Mouse (Mus musculus) kidney, embryonic 14.5 days (tissue): ENCODE results near the gene Nepro. TPM values are rescaled to one million over a fixed set of nuclear protein-coding genes. Genes with fewer than 3 reads are reported as not detected.
A peak's percentile ranks its signal among the peaks of the same experiment; 100 is the strongest.

ENCODE experiments used
- ATAC-seq: fragments of 200-750 bp; cut with Nextera tagmentation; 2 replicates; pipeline ENCODE4 v1.8.0; 2017; ENCODE audit warnings: moderate number of reproducible peaks, mild to moderate bottlenecking, moderate TSS enrichment, moderate library complexity; ENCODE audit not compliant: low FRiP score, low TSS enrichment
- H3K27ac ChIP-seq: fragments of 300-500 bp; sonication (generic); 2 replicates; pipeline ENCODE4 v1.5.1; 2014; ENCODE audit warnings: low read depth, mild to moderate bottlenecking, low read length, moderate library complexity, mixed read lengths
- H3K27me3 ChIP-seq: fragments of 300-500 bp; sonication (generic); 2 replicates; pipeline ENCODE4 v1.6.1; 2014; ENCODE audit warnings: mild to moderate bottlenecking, low read length; ENCODE audit not compliant: control insufficient read depth, insufficient read depth
- H3K36me3 ChIP-seq: fragments of 300-500 bp; sonication (generic); 2 replicates; pipeline ENCODE4 v1.6.1; 2014; ENCODE audit warnings: low read length, mixed read lengths; ENCODE audit not compliant: control insufficient read depth, insufficient read depth
- H3K4me1 ChIP-seq: fragments of 300-500 bp; sonication (generic); 2 replicates; pipeline ENCODE4 v1.6.1; 2014; ENCODE audit warnings: low read length, mixed read lengths; ENCODE audit not compliant: control insufficient read depth, insufficient read depth
- H3K4me2 ChIP-seq: fragments of 300-500 bp; sonication (generic); replicated peaks from 2 replicates; pipeline ENCODE4 v1.6.1; 2014; ENCODE audit warnings: low read depth, mild to moderate bottlenecking, low read length
- H3K4me3 ChIP-seq: fragments of 300-500 bp; sonication (generic); 2 replicates; pipeline ENCODE4 v1.5.1; 2014; ENCODE audit warnings: mild to moderate bottlenecking, low read length
- H3K9ac ChIP-seq: fragments of 300-500 bp; sonication (generic); 2 replicates; pipeline ENCODE4 v1.6.1; 2014; ENCODE audit warnings: low read depth, mild to moderate bottlenecking, low read length, moderate library complexity
- H3K9me3 ChIP-seq: fragments of 300-500 bp; sonication (generic); 2 replicates; pipeline ENCODE4 v1.6.1; 2016; ENCODE audit warnings: low read length; ENCODE audit not compliant: control insufficient read depth
- WGBS: fragments of 180-500 bp; shearing (Covaris S2); extraction: QIAGEN DNeasy Blood & Tissue Kit; methylation state at CpG from one replicate; pipeline ENCODE4 v1.1.7; 2014; 5-methylcytosine and 5-hydroxymethylcytosine counted together
- polyA plus RNA-seq: library from polyadenylated mRNA; unstranded; fragments of >200 nt; fragmentation: Nextera tagmentation; extraction: Ambion mirVana; gene quantifications from 2 replicates; pipeline ENCODE4 v1.2.1, GENCODE M21; 2014

Gene Nepro
- polyA plus RNA-seq, 1 experiment from 2014 or later, result 11.8 TPM

DNA sequence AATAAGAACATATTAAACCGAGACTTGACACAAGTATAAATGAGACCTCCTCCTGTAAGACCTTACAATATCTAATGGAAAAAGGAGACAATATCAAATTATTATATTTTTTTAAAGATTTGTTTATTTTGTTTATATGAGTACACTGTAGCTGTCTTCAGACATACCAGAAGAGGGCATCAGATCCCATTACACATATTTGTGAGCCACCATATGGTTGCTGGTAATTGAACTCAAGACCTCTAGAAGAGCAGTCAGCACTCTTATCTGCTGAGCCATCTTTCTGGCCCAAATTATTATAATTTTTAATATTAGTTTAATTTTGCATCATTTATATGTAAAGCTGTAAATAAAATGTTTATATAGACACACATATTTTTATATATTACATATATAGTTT, 18.7 kb downstream of the Nepro start:
- Histone ChIP-seq H3K4me1 (peaks cover 5% of the 10 kb centered on the region; the same call in 1 of the 2 replicates), H3K27ac (no peak overlapping the region), H3K4me2 (no peak overlapping the region), H3K4me3 (no peak overlapping the region), H3K36me3 (peaks cover 35% of the 10 kb centered on the region), H3K9ac (no peak overlapping the region), H3K27me3 (no peaks in the 10 kb centered on the region), H3K9me3 (no peaks in the 10 kb centered on the region)
- ATAC-seq, result no peak
- 91% methylated on average over 1 of the region's 1 CpGs for WGBS

DNA sequence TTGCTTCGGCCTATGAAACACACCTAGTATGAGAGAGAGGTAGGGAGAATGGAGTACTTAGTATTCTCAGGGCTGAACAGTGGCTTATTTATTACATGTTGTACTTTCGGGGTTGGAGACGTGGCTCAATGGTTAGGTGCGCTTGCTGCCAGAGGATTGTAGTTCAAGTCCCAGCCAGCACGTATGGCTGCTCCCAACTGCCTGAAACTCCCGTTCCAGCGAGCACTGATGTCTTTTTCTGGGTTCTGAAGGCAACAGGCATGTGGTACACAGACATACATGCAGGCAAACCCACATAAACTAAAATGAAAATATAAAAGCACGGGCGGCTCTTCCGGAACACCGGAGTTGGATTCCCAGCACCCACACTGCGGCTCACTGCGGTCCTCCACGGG, 21.4 kb downstream of the Nepro start:
- H3K9me3 ChIP-seq, result no peaks in the 10 kb centered on the region
- no peaks in the 10 kb centered on the region for H3K27me3 ChIP-seq
- peak overlapping the region; percentile 56 for H3K4me2 ChIP-seq
- H3K4me1 ChIP-seq, result peaks cover 5% of the 10 kb centered on the region; the same call in 1 of the 2 replicates
- H3K27ac ChIP-seq, result peak overlapping the region; percentile 93
- no peak for ATAC-seq
- peak overlapping the region; percentile 93 for H3K4me3 ChIP-seq
- H3K36me3 ChIP-seq, result peaks cover 12% of the 10 kb centered on the region
- H3K9ac ChIP-seq, result peak overlapping the region; percentile 84
- 7% methylated on average over 14 of the region's 14 CpGs for WGBS

DNA sequence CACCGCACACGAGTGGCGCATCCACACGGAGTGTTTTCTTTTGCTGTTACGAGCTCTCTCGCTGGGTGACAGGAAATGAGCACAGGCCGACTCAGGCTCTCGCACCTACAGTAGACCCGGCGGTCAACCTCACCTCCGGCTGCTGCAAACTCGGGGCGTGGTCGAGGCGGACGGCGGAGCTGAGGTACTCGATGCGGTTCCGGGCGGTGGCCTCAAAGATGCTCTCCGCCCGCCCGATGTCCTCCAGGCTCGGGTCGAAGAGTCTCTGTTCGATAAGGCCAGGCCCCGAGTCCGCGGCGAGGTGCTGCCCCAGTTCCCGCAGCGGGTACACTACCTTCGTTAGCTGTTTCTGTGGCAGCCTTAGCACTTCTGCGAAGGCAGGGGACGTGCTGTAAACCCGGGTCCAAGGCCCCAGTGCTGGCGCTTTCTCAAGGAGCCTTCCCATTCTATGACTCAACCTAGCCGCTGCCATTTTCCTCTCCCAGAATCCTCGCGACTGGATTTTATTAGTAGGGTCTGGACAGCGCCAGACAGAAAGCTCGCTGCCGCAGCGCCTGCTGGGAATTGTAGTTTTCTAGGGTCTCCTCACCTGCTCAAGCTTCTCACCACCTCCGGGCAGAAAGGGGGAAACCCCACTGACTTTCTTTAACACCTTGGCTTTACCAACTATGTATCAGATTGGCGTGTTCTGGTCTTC, 21.9 kb downstream of the Nepro start, which contains the start of gene Gtpbp8:
Gene Gtpbp8, minus strand, starts transcription at position 498 of the 697 bp plus-strand sequence.
- H3K9me3 ChIP-seq, result no peaks in the 10 kb centered on the region
- H3K4me1 ChIP-seq, result peaks cover 5% of the 10 kb centered on the region; the same call in 1 of the 2 replicates
- H3K27me3 ChIP-seq, result no peaks in the 10 kb centered on the region
- ATAC-seq, result peak; percentile 95
- peak within 1 kb of the TSS; percentile 93 for H3K27ac ChIP-seq
- under 1% methylated on average over 47 of the region's 47 CpGs for WGBS
- peak within 1 kb of the TSS; percentile 93 for H3K4me3 ChIP-seq
- peaks cover 12% of the 10 kb centered on the region for H3K36me3 ChIP-seq
- H3K9ac ChIP-seq, result peak within 1 kb of the TSS; percentile 84
- H3K4me2 ChIP-seq, result peak within 1 kb of the TSS; percentile 56

DNA sequence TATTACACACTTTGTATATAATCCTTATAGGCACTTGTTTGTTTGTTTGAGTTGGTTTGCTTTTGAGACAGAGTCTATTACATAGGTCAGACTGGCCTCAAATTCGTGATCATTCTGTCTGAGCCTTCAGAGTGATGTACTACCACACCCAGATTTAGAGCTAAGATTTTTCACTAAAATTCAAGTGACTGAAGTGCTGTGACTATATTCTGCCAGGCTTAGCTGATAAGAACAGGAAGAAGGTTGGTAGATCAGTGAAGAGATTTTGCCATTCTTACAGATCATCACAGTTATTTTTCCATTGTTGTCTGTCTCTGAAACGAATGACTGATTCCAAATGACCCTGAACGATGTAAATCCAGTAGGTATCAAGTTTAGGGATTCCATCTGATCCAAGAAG, 23.9 kb downstream of the Nepro start:
- Histone ChIP-seq H3K27me3 (no peaks in the 10 kb centered on the region), H3K4me1 (peaks cover 5% of the 10 kb centered on the region; the same call in 1 of the 2 replicates), H3K27ac (no peak overlapping the region), H3K4me3 (no peak overlapping the region), H3K9me3 (no peaks in the 10 kb centered on the region), H3K4me2 (no peak overlapping the region), H3K36me3 (no peaks in the 10 kb centered on the region), H3K9ac (no peak overlapping the region)
- WGBS, result 54% methylated on average over 3 of the region's 3 CpGs
- ATAC-seq, result no peak

DNA sequence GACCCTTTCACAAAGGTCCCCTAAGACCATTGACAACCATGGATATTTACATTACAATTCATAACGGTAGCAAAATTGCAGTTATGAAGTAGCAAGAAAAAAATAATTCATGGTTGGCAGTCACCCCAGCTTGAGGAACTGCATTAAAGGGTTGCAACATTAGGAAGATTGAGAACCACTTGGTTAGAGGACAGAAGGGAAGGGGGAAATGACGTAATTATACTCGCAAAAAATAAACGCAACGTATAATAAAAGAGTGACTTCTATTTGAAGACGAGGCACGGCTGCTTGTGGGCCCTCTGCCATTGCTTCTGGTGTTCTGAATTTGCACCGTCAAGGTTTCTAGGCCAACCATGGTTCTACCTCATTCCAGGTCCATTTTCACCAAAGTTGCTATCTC, 33.6 kb downstream of the Nepro start:
- Histone ChIP-seq H3K9me3 (no peaks in the 10 kb centered on the region), H3K4me1 (no peaks in the 10 kb centered on the region), H3K4me2 (no peak overlapping the region), H3K36me3 (no peaks in the 10 kb centered on the region), H3K9ac (no peak overlapping the region), H3K27me3 (no peaks in the 10 kb centered on the region), H3K27ac (no peak overlapping the region), H3K4me3 (no peak overlapping the region)
- 80% methylated on average over 8 of the region's 8 CpGs for WGBS
- no peak for ATAC-seq

DNA sequence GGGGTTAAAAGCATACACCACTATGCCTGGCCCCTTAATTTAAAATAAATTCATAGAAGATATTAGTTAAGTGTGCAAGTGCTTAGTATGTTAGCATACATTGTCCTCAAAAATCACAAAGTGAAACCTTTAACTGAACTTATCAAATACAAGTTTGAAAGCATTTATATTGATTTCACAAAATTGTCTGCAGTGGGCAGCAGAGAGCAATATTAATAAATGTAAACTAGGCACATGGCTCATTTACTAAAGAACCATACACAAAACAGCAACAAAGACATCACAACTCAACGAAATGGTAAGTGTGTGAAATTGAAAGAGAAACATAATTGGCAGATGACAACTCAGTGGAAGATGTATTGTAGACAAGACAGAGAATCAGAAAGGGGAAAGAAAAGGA, 37.7 kb downstream of the Nepro start:
- Histone ChIP-seq H3K9me3 (no peaks in the 10 kb centered on the region), H3K4me1 (no peaks in the 10 kb centered on the region), H3K9ac (no peak overlapping the region), H3K27ac (no peak overlapping the region), H3K4me3 (no peak overlapping the region), H3K36me3 (no peaks in the 10 kb centered on the region), H3K27me3 (no peaks in the 10 kb centered on the region), H3K4me2 (no peak overlapping the region)
- 68% methylated on average over 1 of the region's 1 CpGs for WGBS
- ATAC-seq, result no peak

DNA sequence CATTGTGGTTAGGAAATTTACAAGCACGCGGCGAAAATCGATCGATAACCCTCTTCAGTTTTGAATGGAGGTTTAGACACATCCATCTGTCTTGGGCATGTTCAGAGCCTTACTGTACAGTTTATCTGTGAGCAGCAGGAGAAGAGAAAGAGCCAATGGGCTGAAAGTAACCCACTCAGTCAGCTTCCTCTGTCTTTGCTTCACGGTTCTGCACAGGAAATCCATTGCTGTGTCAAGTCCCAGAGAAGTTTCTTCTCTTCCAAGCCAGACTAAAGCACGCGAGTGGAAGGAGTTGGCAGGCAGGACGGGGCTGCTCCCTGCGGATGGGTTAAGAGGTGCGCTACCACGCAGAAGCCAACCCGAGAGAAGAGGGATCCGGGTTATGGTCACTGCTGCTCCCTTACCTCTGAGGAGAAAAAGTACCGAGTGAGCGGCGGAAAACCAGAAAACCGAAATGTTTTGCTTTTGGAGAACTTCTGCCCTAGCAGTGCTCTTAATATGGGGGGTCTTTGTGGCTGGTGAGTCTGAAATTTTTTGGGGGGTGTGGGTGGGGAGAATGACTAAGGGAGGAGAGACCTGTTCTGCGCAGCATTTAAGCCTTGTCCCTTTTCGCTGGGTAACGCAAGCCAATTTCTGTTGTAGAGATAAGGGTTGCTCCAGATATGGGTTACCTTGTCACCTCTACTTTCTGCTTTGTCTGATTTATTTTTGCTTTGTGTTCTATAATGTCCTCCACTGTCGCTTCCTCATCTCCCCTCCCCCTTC, 41.6 kb downstream of the Nepro start, which contains the start of gene Cd200r1:
Gene Cd200r1, plus strand, starts transcription at position 182 of the 765 bp plus-strand sequence.
- no peak within 1 kb of the TSS for H3K4me2 ChIP-seq
- no peaks in the 10 kb centered on the region for H3K27me3 ChIP-seq
- no peak within 1 kb of the TSS for H3K9ac ChIP-seq
- no peaks in the 10 kb centered on the region for H3K4me1 ChIP-seq
- WGBS, result 77% methylated on average over 22 of the region's 22 CpGs
- H3K36me3 ChIP-seq, result no peaks in the 10 kb centered on the region
- no peak for ATAC-seq
- no peak within 1 kb of the TSS for H3K4me3 ChIP-seq
- no peak within 1 kb of the TSS for H3K27ac ChIP-seq
- no peaks in the 10 kb centered on the region for H3K9me3 ChIP-seq

DNA sequence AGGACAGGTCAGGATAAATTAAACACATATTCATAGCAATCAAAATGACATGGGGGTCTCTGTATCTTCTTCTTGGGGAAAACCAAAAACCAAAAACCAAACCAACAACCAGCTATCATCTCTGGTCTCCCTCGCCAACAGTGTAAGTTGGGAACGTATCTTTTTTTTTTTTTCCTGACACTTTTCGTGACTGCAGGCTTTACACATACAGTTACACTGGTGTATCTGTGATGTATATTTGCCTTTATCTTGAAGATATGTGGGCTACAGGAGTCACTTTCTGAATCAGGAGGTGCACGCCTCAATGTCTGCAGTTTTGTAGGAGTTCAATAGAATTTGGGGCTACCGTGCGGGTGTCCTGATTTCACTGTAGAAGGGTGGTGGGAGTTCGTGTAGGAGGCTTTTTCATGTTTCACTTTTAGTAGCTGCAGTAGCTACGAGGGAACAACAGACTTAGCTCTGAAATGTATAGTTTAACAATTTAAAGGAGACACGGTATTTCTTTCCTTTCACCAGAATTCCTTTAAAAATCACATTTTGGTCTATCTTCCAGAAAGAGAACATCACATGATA, 42.3 kb downstream of the Nepro start:
- 81% methylated on average over 9 of the region's 9 CpGs for WGBS
- H3K9me3 ChIP-seq, result no peaks in the 10 kb centered on the region
- ATAC-seq, result no peak

DNA sequence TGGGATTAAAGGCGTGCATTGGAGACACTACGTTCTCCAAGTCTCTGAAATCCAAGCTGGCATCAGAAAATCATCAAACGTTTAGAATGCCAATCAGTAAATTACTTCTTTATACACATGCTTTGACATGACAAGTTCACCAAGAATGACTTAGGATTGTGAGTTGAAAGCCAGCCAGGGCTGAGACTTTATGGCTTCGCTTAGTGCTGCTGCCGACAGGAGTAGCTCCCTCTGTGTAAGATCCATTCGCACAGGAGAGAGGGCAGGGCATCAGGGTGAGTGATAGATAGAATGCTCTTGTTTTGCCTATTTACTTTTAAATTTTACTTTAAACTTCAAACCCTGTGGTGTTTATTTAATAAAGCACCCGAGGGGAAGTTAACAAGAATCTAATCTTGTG, 43.4 kb downstream of the Nepro start:
- Histone ChIP-seq H3K36me3 (no peaks in the 10 kb centered on the region), H3K9ac (no peak overlapping the region), H3K4me2 (no peak overlapping the region), H3K27me3 (no peaks in the 10 kb centered on the region), H3K4me3 (no peak overlapping the region), H3K4me1 (no peaks in the 10 kb centered on the region), H3K27ac (no peak overlapping the region), H3K9me3 (no peaks in the 10 kb centered on the region)
- ATAC-seq, result no peak
- WGBS, result 85% methylated on average over 7 of the region's 7 CpGs

More for the DNA sequence above, 42.3 kb downstream of the Nepro start:
- no peaks in the 10 kb centered on the region for H3K36me3 ChIP-seq
- no peaks in the 10 kb centered on the region for H3K27me3 ChIP-seq
- H3K4me3 ChIP-seq, result no peak overlapping the region
- no peaks in the 10 kb centered on the region for H3K4me1 ChIP-seq
- H3K27ac ChIP-seq, result no peak overlapping the region
- no peak overlapping the region for H3K4me2 ChIP-seq
- no peak overlapping the region for H3K9ac ChIP-seq
